Mouse (Mus musculus) MEL (cell line): ENCODE data around the gene Bckdhb.

Experiments used
- CHD1 ChIP-seq: IDR thresholded peaks from 2 replicates; pipeline ENCODE4 v1.6.1; 2012; ENCODE audit warnings: low read depth, mild to moderate bottlenecking, inconsistent platforms, low read length, improper control_type of control experiment
- EP300 ChIP-seq, 2 experiments: IDR thresholded peaks; 2 replicates each; pipeline ENCODE4 v1.6.1; 2011; ENCODE audit warnings: improper control_type of control experiment in 2 of 2, low read length in 2 of 2, low read depth in 1 of 2, mild to moderate bottlenecking in 1 of 2
- RAD21 ChIP-seq: IDR thresholded peaks from 2 replicates; pipeline ENCODE4 v1.6.1; 2011; ENCODE audit warnings: mild to moderate bottlenecking, low read depth, low read length, improper control_type of control experiment
- ZMIZ1 ChIP-seq: IDR thresholded peaks from 2 replicates; pipeline ENCODE4 v1.6.1; 2012; ENCODE audit warnings: low read depth, mild to moderate bottlenecking, inconsistent platforms, low read length, improper control_type of control experiment, moderate library complexity

- no peak for TF ChIP-seq EP300 (IDR thresholded peaks at IDR 0.05; ENCODE audit: low read depth in 1 of 2, low read length in 2 of 2)
- no peak for TF ChIP-seq ZMIZ1
- TF ChIP-seq RAD21 = no peak
- no peak for TF ChIP-seq CHD1
These were observed 44.4 kb downstream of the Bckdhb start for GRCm38 (mm10) chr9:83969326-83969725.
